Mouse (Mus musculus) limb, embryonic 10.5 days (tissue): ENCODE results near the gene Ninj1. TPM values are rescaled to one million over a fixed set of nuclear protein-coding genes. Genes with fewer than 3 reads are reported as not detected.

Experiments
- DNase-seq: peaks from one replicate; pipeline ENCODE4 v3.0.0-alpha.2; 2017; ENCODE audit warnings: low spot score
- H3K27ac ChIP-seq: fragments of 300-500 bp; sonication (generic); 2 replicates; pipeline ENCODE4 v1.5.1; 2016; ENCODE audit warnings: mild to moderate bottlenecking
- H3K27me3 ChIP-seq: fragments of 300-500 bp; sonication (generic); 2 replicates; pipeline ENCODE4 v1.6.1; 2016; ENCODE audit warnings: low read depth, mild to moderate bottlenecking; ENCODE audit not compliant: poor library complexity, severe bottlenecking
- H3K36me3 ChIP-seq: fragments of 300-500 bp; sonication (generic); 2 replicates; pipeline ENCODE4 v1.6.1; 2016; ENCODE audit warnings: mild to moderate bottlenecking, moderate library complexity
- H3K4me1 ChIP-seq: fragments of 300-500 bp; sonication (generic); 2 replicates; pipeline ENCODE4 v1.6.1; 2016
- H3K4me3 ChIP-seq: fragments of 300-500 bp; sonication (generic); 2 replicates; pipeline ENCODE4 v1.5.1; 2016; ENCODE audit warnings: mild to moderate bottlenecking, moderate library complexity
- H3K9me3 ChIP-seq: fragments of 300-500 bp; sonication (generic); replicated peaks from 2 replicates; pipeline ENCODE4 v1.6.1; 2016; ENCODE audit warnings: mild to moderate bottlenecking
- WGBS: fragments of 180-500 bp; shearing (Covaris S2); methylation state at CpG from one replicate; pipeline ENCODE4 v1.1.7; 2016; 5-methylcytosine and 5-hydroxymethylcytosine counted together
- polyA plus RNA-seq: library from polyadenylated mRNA; unstranded; fragments of >200 nt; fragmentation: Nextera tagmentation; extraction: Ambion mirVana; gene quantifications from 2 replicates; pipeline ENCODE4 v1.2.1, GENCODE M21; 2016

Ninj1 gene
- polyA plus RNA-seq, 1 experiment from 2014 or later = 23.3 TPM

- no peak for DNase-seq
- Histone ChIP-seq H3K36me3 (no peaks in the 10 kb centered on the region), H3K4me3 (no peak overlapping the region), H3K9me3 (no peaks in the 10 kb centered on the region), H3K4me1 (peaks cover 19% of the 10 kb centered on the region), H3K27ac (no peak overlapping the region), H3K27me3 (peaks cover 31% of the 10 kb centered on the region)
- WGBS = 13% methylated on average over 6 of the region's 6 CpGs
These were observed 37.4 kb downstream of the Ninj1 start for GRCm38 (mm10) chr13:49224729-49225128.

DNA sequence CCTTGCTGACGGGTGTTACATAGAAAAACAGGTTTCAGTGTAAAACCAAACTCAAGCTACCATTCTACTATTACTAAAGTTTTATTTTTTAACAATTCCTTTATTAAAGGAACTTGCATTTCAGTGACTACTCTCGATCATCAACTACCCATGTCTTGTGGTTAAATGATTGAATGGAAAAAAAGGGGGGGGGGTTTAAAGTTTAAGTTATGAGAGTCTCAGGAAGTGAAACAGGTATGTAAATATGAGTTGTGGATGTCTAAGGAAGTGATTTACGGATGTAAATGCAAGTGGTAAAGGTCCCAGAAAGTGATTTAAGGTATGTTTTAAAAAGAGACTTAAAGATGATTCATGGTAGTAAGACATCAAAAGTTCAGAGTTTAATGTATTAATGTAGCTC, 37.9 kb downstream of the Ninj1 start:
- 60% methylated on average over 3 of the region's 3 CpGs for WGBS
- Histone ChIP-seq H3K4me1 (peaks cover 22% of the 10 kb centered on the region), H3K27me3 (peaks cover 31% of the 10 kb centered on the region), H3K27ac (no peak overlapping the region), H3K36me3 (no peaks in the 10 kb centered on the region), H3K9me3 (no peaks in the 10 kb centered on the region), H3K4me3 (no peak overlapping the region)
- DNase-seq = no peak

GRCm38 (mm10) chr13:49225633-49226032, 38.3 kb downstream of the Ninj1 start:
- Histone ChIP-seq H3K4me3 (no peak overlapping the region), H3K36me3 (no peaks in the 10 kb centered on the region), H3K9me3 (no peaks in the 10 kb centered on the region), H3K27ac (no peak overlapping the region), H3K4me1 (peaks cover 22% of the 10 kb centered on the region), H3K27me3 (peaks cover 31% of the 10 kb centered on the region)
- DNase-seq = no peak
- WGBS = 22% methylated on average over 4 of the region's 4 CpGs

DNA sequence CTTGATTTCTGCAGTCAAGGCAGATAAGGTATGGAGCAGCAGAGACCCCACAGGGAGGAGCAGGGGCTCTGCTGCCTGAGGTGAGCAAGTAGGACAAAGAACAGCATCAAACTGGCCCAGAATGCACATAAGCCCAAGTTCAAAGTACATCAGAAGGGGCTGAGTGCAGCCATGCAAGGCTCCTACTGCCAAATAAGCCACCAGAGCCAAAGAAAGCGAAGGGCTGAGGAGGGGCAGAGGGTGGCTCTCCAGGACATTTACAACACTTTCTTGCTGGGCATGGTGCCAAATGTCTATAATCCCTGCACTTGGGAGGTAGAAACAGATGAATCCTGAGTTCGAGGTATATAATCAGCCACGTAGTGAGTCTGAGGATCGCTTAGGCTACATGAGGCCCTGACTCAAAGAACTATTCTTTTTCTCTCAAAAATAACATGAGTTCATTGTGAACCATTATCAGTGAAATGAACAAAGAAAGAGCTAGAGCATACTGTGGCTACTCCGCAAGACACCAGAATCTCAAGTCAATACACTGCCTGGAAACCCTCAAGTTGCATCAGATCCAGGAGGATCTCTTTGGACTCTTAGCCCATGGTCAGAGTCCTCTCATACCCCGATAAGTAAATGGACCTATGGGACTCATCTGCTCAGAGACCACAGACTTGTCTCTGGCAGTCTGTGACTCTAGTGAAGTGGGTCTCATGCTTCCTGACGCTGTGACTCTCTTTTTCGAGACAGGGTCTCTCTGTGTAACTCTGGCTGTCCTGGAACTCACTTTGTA, 46.7 kb downstream of the Ninj1 start:
- Histone ChIP-seq H3K4me3 (no peak overlapping the region), H3K27me3 (no peaks in the 10 kb centered on the region), H3K4me1 (peaks cover 5% of the 10 kb centered on the region; the same call in 1 of the 2 replicates), H3K36me3 (no peaks in the 10 kb centered on the region), H3K9me3 (no peaks in the 10 kb centered on the region), H3K27ac (no peak overlapping the region)
- WGBS = 93% methylated on average over 8 of the region's 8 CpGs
- no peak for DNase-seq

- Histone ChIP-seq H3K27ac (no peak overlapping the region), H3K9me3 (no peaks in the 10 kb centered on the region), H3K4me1 (peaks cover 4% of the 10 kb centered on the region; the same call in 1 of the 2 replicates), H3K27me3 (no peaks in the 10 kb centered on the region), H3K36me3 (no peaks in the 10 kb centered on the region), H3K4me3 (no peak overlapping the region)
- WGBS = 95% methylated on average over 4 of the region's 4 CpGs
- no peak for DNase-seq
These were observed 47.4 kb downstream of the Ninj1 start for GRCm38 (mm10) chr13:49234711-49235110.

DNA sequence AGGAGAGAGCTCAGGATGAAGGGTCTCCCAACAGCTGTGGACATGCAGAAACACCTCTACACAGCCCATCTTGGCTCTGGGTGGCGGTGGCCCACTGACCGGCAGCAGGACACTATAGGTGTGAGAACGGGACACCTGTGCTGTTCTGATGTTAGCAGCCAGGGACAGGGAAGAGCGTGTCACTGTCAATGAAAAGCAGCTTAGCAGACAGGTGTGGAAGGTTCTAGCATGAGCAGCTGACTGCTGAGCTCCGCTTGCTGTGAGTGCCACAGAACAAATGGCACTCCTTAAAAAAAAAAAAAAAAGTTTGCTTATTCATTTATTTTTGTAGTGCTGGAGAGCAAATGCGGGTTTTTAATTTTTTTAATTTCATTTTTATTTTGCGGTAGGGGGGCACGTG, 50.3 kb downstream of the Ninj1 start:
- DNase-seq = no peak
- Histone ChIP-seq H3K27ac (no peak overlapping the region), H3K4me3 (no peak overlapping the region), H3K36me3 (no peaks in the 10 kb centered on the region), H3K27me3 (no peaks in the 10 kb centered on the region), H3K9me3 (no peaks in the 10 kb centered on the region), H3K4me1 (no peaks in the 10 kb centered on the region; the same call in 1 of the 2 replicates)
- WGBS = 89% methylated on average over 8 of the region's 8 CpGs

DNA sequence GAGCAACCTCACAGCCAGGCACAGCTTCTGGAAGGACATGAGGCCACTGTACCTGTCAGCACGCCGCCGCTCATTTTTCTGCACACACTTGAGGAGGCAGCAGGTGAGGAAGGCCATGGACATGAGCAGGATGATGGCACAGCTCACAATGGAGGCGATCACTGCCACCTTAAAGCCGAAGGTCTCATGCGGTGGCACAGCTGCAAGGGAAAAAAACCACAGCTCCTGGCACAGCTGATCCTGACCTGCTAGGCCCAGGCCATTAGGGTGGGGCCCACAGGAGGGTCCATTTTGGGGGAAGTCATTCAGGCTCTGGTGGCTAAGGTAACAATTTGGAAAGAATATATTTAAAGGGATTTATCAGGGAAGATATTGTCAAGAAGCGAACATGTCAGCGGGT, 51.5 kb downstream of the Ninj1 start:
- no peak for DNase-seq
- Histone ChIP-seq H3K9me3 (no peaks in the 10 kb centered on the region), H3K4me1 (no peaks in the 10 kb centered on the region; the same call in 1 of the 2 replicates), H3K4me3 (no peak overlapping the region), H3K27me3 (no peaks in the 10 kb centered on the region), H3K27ac (no peak overlapping the region), H3K36me3 (no peaks in the 10 kb centered on the region)
- 95% methylated on average over 8 of the region's 8 CpGs for WGBS

DNA sequence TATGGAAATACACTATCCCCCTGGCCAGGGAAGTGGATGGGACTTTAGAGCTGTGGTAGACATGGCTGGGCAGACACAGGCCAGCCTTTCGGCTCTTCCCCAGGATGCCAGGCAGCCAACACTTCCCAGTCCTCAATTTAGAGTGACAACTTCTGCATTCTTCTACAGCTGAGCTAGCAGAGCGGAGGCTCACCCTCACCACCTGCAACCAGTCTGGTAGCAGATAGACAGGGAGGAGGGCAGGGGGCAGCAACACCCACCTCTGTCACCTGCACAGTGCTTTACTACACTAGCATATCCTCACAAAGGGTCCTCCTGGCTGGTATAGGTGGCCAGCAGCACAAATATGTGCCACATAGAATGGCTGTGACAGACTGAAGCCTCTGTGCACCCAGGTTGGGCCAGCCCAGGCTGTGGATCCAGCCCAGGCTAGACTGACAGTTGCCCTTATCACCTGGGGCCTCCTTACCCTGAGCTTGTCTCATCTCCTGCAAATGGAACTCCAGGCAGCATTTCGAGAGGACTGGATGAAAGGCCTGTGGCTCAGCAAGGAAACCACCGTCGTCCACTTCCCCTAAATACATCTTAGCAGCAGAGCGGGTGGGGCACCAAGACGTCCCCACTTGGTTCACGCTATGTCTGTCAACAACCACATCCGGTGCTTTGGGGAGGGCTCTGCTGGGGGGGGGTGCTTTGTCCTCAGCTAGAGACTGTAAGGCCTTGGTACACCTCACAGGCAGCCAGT, 55.2 kb downstream of the Ninj1 start:
- no peaks in the 10 kb centered on the region for H3K9me3 ChIP-seq
- no peak overlapping the region for H3K4me3 ChIP-seq
- H3K27ac ChIP-seq = no peak overlapping the region
- peaks cover 32% of the 10 kb centered on the region for H3K27me3 ChIP-seq
- 70% methylated on average over 9 of the region's 9 CpGs for WGBS
- no peak for DNase-seq
- H3K4me1 ChIP-seq = peaks cover 4% of the 10 kb centered on the region
- no peaks in the 10 kb centered on the region for H3K36me3 ChIP-seq

DNA sequence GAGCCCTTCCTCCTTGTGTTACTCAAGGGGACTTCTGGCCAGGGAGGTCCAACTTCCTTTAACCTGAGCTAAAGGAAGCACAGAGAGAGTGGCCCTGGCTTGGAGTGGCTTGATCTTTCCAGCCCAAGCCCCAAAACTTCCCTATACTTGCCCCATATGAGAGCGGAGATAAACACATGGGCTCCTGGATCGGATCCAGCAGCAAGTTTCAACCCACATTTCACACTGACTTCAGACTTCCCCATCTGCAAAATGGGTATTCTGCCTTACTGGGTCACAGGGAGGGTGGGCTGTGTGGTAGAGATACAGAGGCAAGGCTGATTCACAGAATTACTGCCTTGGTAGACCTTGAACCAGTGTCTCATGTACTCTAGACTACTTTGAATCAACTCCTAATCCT, 56.2 kb downstream of the Ninj1 start:
- H3K27me3 ChIP-seq = peaks cover 42% of the 10 kb centered on the region
- WGBS = 94% methylated on average over 2 of the region's 2 CpGs

GRCm38 (mm10) chr13:49245251-49245650, 58.0 kb downstream of the Ninj1 start:
- H3K36me3 ChIP-seq = no peaks in the 10 kb centered on the region
- WGBS = 66% methylated on average over 4 of the region's 4 CpGs
- peaks cover 60% of the 10 kb centered on the region for H3K27me3 ChIP-seq

More for the DNA sequence above, 56.2 kb downstream of the Ninj1 start:
- H3K4me1 ChIP-seq = peaks cover 14% of the 10 kb centered on the region
- H3K4me3 ChIP-seq = no peak overlapping the region
- no peaks in the 10 kb centered on the region for H3K36me3 ChIP-seq
- H3K27ac ChIP-seq = no peak overlapping the region
- DNase-seq = no peak
- no peaks in the 10 kb centered on the region for H3K9me3 ChIP-seq

More at GRCm38 (mm10) chr13:49245251-49245650, 58.0 kb downstream of the Ninj1 start:
- no peak for DNase-seq
- H3K9me3 ChIP-seq = no peaks in the 10 kb centered on the region
- peaks cover 17% of the 10 kb centered on the region for H3K4me1 ChIP-seq
- H3K27ac ChIP-seq = no peak overlapping the region
- no peak overlapping the region for H3K4me3 ChIP-seq

Other genes with a start within 250 kb of the Ninj1 start
- gene Fam120a, start 219.5 kb upstream of the Ninj1 start, polyA plus RNA-seq = 15.3 and 16.7 TPM in 2 replicates
- 1.1 and 1.3 TPM in 2 replicates for gene Wnk2, start 39.5 kb upstream of the Ninj1 start, polyA plus RNA-seq
- gene Card19, start 28.6 kb downstream of the Ninj1 start, polyA plus RNA-seq = 23.6 and 29.2 TPM in 2 replicates
- 0.45 and 0.51 TPM in 2 replicates for gene Susd3, start 61.2 kb downstream of the Ninj1 start, polyA plus RNA-seq
- gene Fgd3, start 132.8 kb downstream of the Ninj1 start, polyA plus RNA-seq = 0.62 and 0.83 TPM in 2 replicates
- 27.0 and 31.2 TPM in 2 replicates for gene Bicd2, start 154.1 kb downstream of the Ninj1 start, polyA plus RNA-seq
- gene Ippk, start 233.8 kb downstream of the Ninj1 start, polyA plus RNA-seq = 17.3 and 21.0 TPM in 2 replicates